Mouse (Mus musculus): Measurements from ENCODE around the gene Fxr1. TPM values are rescaled to one million over a fixed set of nuclear protein-coding genes. Genes with fewer than 3 reads are reported as not detected.

Fxr1 gene
- polyA plus RNA-seq, 1 experiment: 491 TPM

GRCm38 (mm10) chr3:34072726-34073125 is 53.0 kb downstream of the Fxr1 start:
- peaks cover 52% of the 10 kb centered on the region for H3K36me3 ChIP-seq (ENCODE audit: control insufficient read depth, insufficient read depth, low read length, poor library complexity, severe bottlenecking)

GRCm38 (mm10) chr3:34076058-34076759 is 56.5 kb downstream of the Fxr1 start:
- Histone ChIP-seq H3K36me3 (ENCODE audit: control insufficient read depth, insufficient read depth, low read length, poor library complexity, severe bottlenecking) (peaks cover 52% of the 10 kb centered on the region), H3K9me3 (replicated peaks; ENCODE audit: control insufficient read depth, insufficient read depth, low read length, poor library complexity, severe bottlenecking) (no peaks in the 10 kb centered on the region), H3K27me3 (ENCODE audit: control insufficient read depth, insufficient read depth, low read length, poor library complexity, severe bottlenecking) (no peaks in the 10 kb centered on the region), H3K4me1 (ENCODE audit: control insufficient read depth, insufficient read depth, low read length) (no peaks in the 10 kb centered on the region), H3K4me3 (ENCODE audit: low read depth, low read length) (no peak overlapping the region), H3K9ac (ENCODE audit: low read depth, poor library complexity, severe bottlenecking) (no peak overlapping the region), H3K27ac (ENCODE audit: insufficient read depth, low read length) (no peak overlapping the region)
- TF ChIP-seq EP300 (IDR thresholded peaks at IDR 0.05; ENCODE audit: insufficient read depth, low read depth, low read length) (no peak), CTCF (IDR thresholded peaks at IDR 0.05; ENCODE audit: low read depth, low read length) (no peak), POLR2A (IDR thresholded peaks at IDR 0.05; ENCODE audit: insufficient read depth, low read length) (no peak)

More at GRCm38 (mm10) chr3:34072726-34073125, 53.0 kb downstream of the Fxr1 start:
- no peak for TF ChIP-seq EP300 (IDR thresholded peaks at IDR 0.05; ENCODE audit: insufficient read depth, low read depth, low read length)
- TF ChIP-seq POLR2A (IDR thresholded peaks at IDR 0.05; ENCODE audit: insufficient read depth, low read length): no peak
- TF ChIP-seq CTCF (IDR thresholded peaks at IDR 0.05; ENCODE audit: low read depth, low read length): no peak
- no peak overlapping the region for H3K4me3 ChIP-seq (ENCODE audit: low read depth, low read length)
- no peak overlapping the region for H3K27ac ChIP-seq (ENCODE audit: insufficient read depth, low read length)
- H3K4me1 ChIP-seq (ENCODE audit: control insufficient read depth, insufficient read depth, low read length): no peaks in the 10 kb centered on the region
- H3K9me3 ChIP-seq (replicated peaks; ENCODE audit: control insufficient read depth, insufficient read depth, low read length, poor library complexity, severe bottlenecking): no peaks in the 10 kb centered on the region
- no peak overlapping the region for H3K9ac ChIP-seq (ENCODE audit: low read depth, poor library complexity, severe bottlenecking)
- no peaks in the 10 kb centered on the region for H3K27me3 ChIP-seq (ENCODE audit: control insufficient read depth, insufficient read depth, low read length, poor library complexity, severe bottlenecking)

GRCm38 (mm10) chr3:34080900-34081662 is 61.3 kb downstream of the Fxr1 start, which contains the start of gene Dnajc19:
Gene Dnajc19 (minus strand): TSS chr3:34081321.
- Histone ChIP-seq H3K27ac (ENCODE audit: insufficient read depth, low read length) (no peak within 1 kb of the TSS), H3K36me3 (ENCODE audit: control insufficient read depth, insufficient read depth, low read length, poor library complexity, severe bottlenecking) (peaks cover 15% of the 10 kb centered on the region), H3K4me3 (ENCODE audit: low read depth, low read length) (peak within 1 kb of the TSS; percentile 90), H3K4me1 (ENCODE audit: control insufficient read depth, insufficient read depth, low read length) (no peaks in the 10 kb centered on the region), H3K9ac (ENCODE audit: low read depth, poor library complexity, severe bottlenecking) (peak within 1 kb of the TSS; percentile 72), H3K27me3 (ENCODE audit: control insufficient read depth, insufficient read depth, low read length, poor library complexity, severe bottlenecking) (no peaks in the 10 kb centered on the region), H3K9me3 (replicated peaks; ENCODE audit: control insufficient read depth, insufficient read depth, low read length, poor library complexity, severe bottlenecking) (no peaks in the 10 kb centered on the region)
- no peak for TF ChIP-seq EP300 (IDR thresholded peaks at IDR 0.05; ENCODE audit: insufficient read depth, low read depth, low read length)
- TF ChIP-seq POLR2A (IDR thresholded peaks at IDR 0.05; ENCODE audit: insufficient read depth, low read length): peak; percentile 57

GRCm38 (mm10) chr3:34081929-34082328 is 62.2 kb downstream of the Fxr1 start:
- no peaks in the 10 kb centered on the region for H3K4me1 ChIP-seq (ENCODE audit: control insufficient read depth, insufficient read depth, low read length)
- H3K9ac ChIP-seq (ENCODE audit: low read depth, poor library complexity, severe bottlenecking): no peak overlapping the region
- no peak for TF ChIP-seq POLR2A (IDR thresholded peaks at IDR 0.05; ENCODE audit: insufficient read depth, low read length)
- peaks cover 11% of the 10 kb centered on the region for H3K36me3 ChIP-seq (ENCODE audit: control insufficient read depth, insufficient read depth, low read length, poor library complexity, severe bottlenecking)
- no peak overlapping the region for H3K27ac ChIP-seq (ENCODE audit: insufficient read depth, low read length)
- no peak overlapping the region for H3K4me3 ChIP-seq (ENCODE audit: low read depth, low read length)
- H3K27me3 ChIP-seq (ENCODE audit: control insufficient read depth, insufficient read depth, low read length, poor library complexity, severe bottlenecking): no peaks in the 10 kb centered on the region
- no peaks in the 10 kb centered on the region for H3K9me3 ChIP-seq (replicated peaks; ENCODE audit: control insufficient read depth, insufficient read depth, low read length, poor library complexity, severe bottlenecking)

GRCm38 (mm10) chr3:34083655-34084054 is 63.9 kb downstream of the Fxr1 start:
- TF ChIP-seq EP300 (IDR thresholded peaks at IDR 0.05; ENCODE audit: insufficient read depth, low read depth, low read length) (no peak), CTCF (IDR thresholded peaks at IDR 0.05; ENCODE audit: low read depth, low read length) (no peak), POLR2A (IDR thresholded peaks at IDR 0.05; ENCODE audit: insufficient read depth, low read length) (no peak)
- H3K4me3 ChIP-seq (ENCODE audit: low read depth, low read length): no peak overlapping the region
- no peaks in the 10 kb centered on the region for H3K4me1 ChIP-seq (ENCODE audit: control insufficient read depth, insufficient read depth, low read length)
- H3K9me3 ChIP-seq (replicated peaks; ENCODE audit: control insufficient read depth, insufficient read depth, low read length, poor library complexity, severe bottlenecking): no peaks in the 10 kb centered on the region
- H3K27ac ChIP-seq (ENCODE audit: insufficient read depth, low read length): no peak overlapping the region
- H3K27me3 ChIP-seq (ENCODE audit: control insufficient read depth, insufficient read depth, low read length, poor library complexity, severe bottlenecking): no peaks in the 10 kb centered on the region
- H3K36me3 ChIP-seq (ENCODE audit: control insufficient read depth, insufficient read depth, low read length, poor library complexity, severe bottlenecking): peaks cover 6% of the 10 kb centered on the region
- H3K9ac ChIP-seq (ENCODE audit: low read depth, poor library complexity, severe bottlenecking): no peak overlapping the region

GRCm38 (mm10) chr3:34102891-34103290 is 83.1 kb downstream of the Fxr1 start:
- H3K4me3 ChIP-seq (ENCODE audit: low read depth, low read length): no peak overlapping the region
- TF ChIP-seq POLR2A (IDR thresholded peaks at IDR 0.05; ENCODE audit: insufficient read depth, low read length) (no peak), CTCF (IDR thresholded peaks at IDR 0.05; ENCODE audit: low read depth, low read length) (no peak), EP300 (IDR thresholded peaks at IDR 0.05; ENCODE audit: insufficient read depth, low read depth, low read length) (no peak)
- no peaks in the 10 kb centered on the region for H3K9me3 ChIP-seq (replicated peaks; ENCODE audit: control insufficient read depth, insufficient read depth, low read length, poor library complexity, severe bottlenecking)
- H3K9ac ChIP-seq (ENCODE audit: low read depth, poor library complexity, severe bottlenecking): no peak overlapping the region
- no peaks in the 10 kb centered on the region for H3K36me3 ChIP-seq (ENCODE audit: control insufficient read depth, insufficient read depth, low read length, poor library complexity, severe bottlenecking)
- no peak overlapping the region for H3K27ac ChIP-seq (ENCODE audit: insufficient read depth, low read length)
- H3K27me3 ChIP-seq (ENCODE audit: control insufficient read depth, insufficient read depth, low read length, poor library complexity, severe bottlenecking): no peaks in the 10 kb centered on the region
- H3K4me1 ChIP-seq (ENCODE audit: control insufficient read depth, insufficient read depth, low read length): no peaks in the 10 kb centered on the region
